Comparison of ENCODE assay signal across 8 mouse cellular contexts in genomic region chr4:155811929-155812664, GRCm38 (mm10). TPM values are rescaled to one million over a fixed set of nuclear protein-coding genes. Genes with fewer than 3 reads are reported as not detected.
DNase-seq lines count a peak whose midpoint lies in the region; ATAC-seq and TF ChIP-seq lines count a peak whose summit lies in the region.

Ccnl2 (plus strand) TSS chr4:155812489.

- H3K4me3 ChIP-seq in bone marrow, adult 2 months (replicated peaks; ENCODE audit: control insufficient read depth, low read depth, low read length), result peak within 1 kb of the TSS; percentile 81
- H3K4me3 ChIP-seq in embryonic facial prominence, embryonic 15.5 days (replicated peaks), result peak within 1 kb of the TSS; percentile 100
- H3K4me3 ChIP-seq in limb, embryonic 14.5 days (replicated peaks; ENCODE audit: low read length), result peak within 1 kb of the TSS; percentile 100
- H3K4me3 ChIP-seq in midbrain, postnatal 0 days (ENCODE audit: low read depth, low read length), result peak within 1 kb of the TSS; percentile 92

- no peaks in the 10 kb centered on the region for H3K9me3 ChIP-seq in embryonic facial prominence, embryonic 15.5 days (replicated peaks)
- H3K9me3 ChIP-seq in limb, embryonic 14.5 days (ENCODE audit: control insufficient read depth, low read length), result no peaks in the 10 kb centered on the region
- H3K9me3 ChIP-seq in midbrain, postnatal 0 days (ENCODE audit: low read length), result no peaks in the 10 kb centered on the region

- H3K27ac ChIP-seq in bone marrow, adult 2 months (ENCODE audit: control insufficient read depth, insufficient read depth, low read depth, low read length, poor library complexity), result peak within 1 kb of the TSS; percentile 84
- H3K27ac ChIP-seq in embryonic facial prominence, embryonic 15.5 days (replicated peaks), result peak within 1 kb of the TSS; percentile 96
- peak within 1 kb of the TSS; percentile 92 for H3K27ac ChIP-seq in limb, embryonic 14.5 days (replicated peaks; ENCODE audit: low read depth, low read length)
- peak within 1 kb of the TSS; percentile 94 for H3K27ac ChIP-seq in midbrain, postnatal 0 days (ENCODE audit: low read depth, low read length)

- H3K4me2 ChIP-seq in embryonic facial prominence, embryonic 15.5 days (replicated peaks), result peak within 1 kb of the TSS; percentile 79
- peak within 1 kb of the TSS; percentile 76 for H3K4me2 ChIP-seq in limb, embryonic 14.5 days (replicated peaks; ENCODE audit: low read depth, low read length, severe bottlenecking)
- H3K4me2 ChIP-seq in midbrain, postnatal 0 days (ENCODE audit: low read depth, low read length, poor library complexity, severe bottlenecking), result peak within 1 kb of the TSS; percentile 84

- under 1% methylated on average over 60 of the region's 60 CpGs for WGBS in bone marrow, adult 2 months
- WGBS in embryonic facial prominence, embryonic 15.5 days, result under 1% methylated on average over 59 of the region's 60 CpGs
- WGBS in limb, embryonic 14.5 days, result under 1% methylated on average over 45 of the region's 60 CpGs
- under 1% methylated on average over 46 of the region's 60 CpGs for WGBS in midbrain, postnatal 0 days

- peaks cover 2% of the 10 kb centered on the region for H3K4me1 ChIP-seq in bone marrow, adult 2 months (ENCODE audit: control insufficient read depth, insufficient read depth, low read length)
- peaks cover 20% of the 10 kb centered on the region for H3K4me1 ChIP-seq in embryonic facial prominence, embryonic 15.5 days
- H3K4me1 ChIP-seq in limb, embryonic 14.5 days (ENCODE audit: control insufficient read depth, insufficient read depth, low read length), result peaks cover 6% of the 10 kb centered on the region
- peaks cover 7% of the 10 kb centered on the region; the same call in 1 of the 2 replicates for H3K4me1 ChIP-seq in midbrain, postnatal 0 days (ENCODE audit: insufficient read depth, low read length)

- no peak for TF ChIP-seq CTCF in bone marrow, adult 2 months (IDR thresholded peaks at IDR 0.05; ENCODE audit: control insufficient read depth, insufficient read depth, low read length)
- TF ChIP-seq CTCF in midbrain, postnatal 0 days (IDR thresholded peaks at IDR 0.05), result no peak

- no peaks in the 10 kb centered on the region for H3K27me3 ChIP-seq in embryonic facial prominence, embryonic 15.5 days
- H3K27me3 ChIP-seq in limb, embryonic 14.5 days (ENCODE audit: control insufficient read depth, insufficient read depth, low read length), result no peaks in the 10 kb centered on the region
- H3K27me3 ChIP-seq in midbrain, postnatal 0 days (ENCODE audit: insufficient read depth, low read length), result no peaks in the 10 kb centered on the region

- peak; percentile 74; the same call in 1 of the 2 replicates for TF ChIP-seq POLR2A in bone marrow, adult 2 months (IDR thresholded peaks at IDR 0.05; ENCODE audit: borderline replicate concordance, control insufficient read depth, low read depth, low read length)
- peak; percentile 35; the same call in 1 of the 2 replicates for TF ChIP-seq POLR2A in limb, embryonic 14.5 days (IDR thresholded peaks at IDR 0.05; ENCODE audit: borderline replicate concordance, extremely low read depth, insufficient read depth, insufficient read length)

- DNase-seq in 416B (ENCODE audit: low read depth), result peak; percentile 97
- DNase-seq in heart, adult 8-10 months (ENCODE audit: low spot score), result peak; percentile 92
- peak; percentile 95 for DNase-seq in kidney, adult 9 months
- DNase-seq in limb, embryonic 14.5 days (ENCODE audit: low spot score), result peak; percentile 96
- DNase-seq in midbrain, postnatal 0 days (ENCODE audit: low spot score), result peak; percentile 98
- peak; percentile 82 to 90 for DNase-seq in spleen, postnatal 14 days (ENCODE audit: low spot score in 2 of 2)

- peak within 1 kb of the TSS; percentile 100 for H3K9ac ChIP-seq in embryonic facial prominence, embryonic 15.5 days
- H3K9ac ChIP-seq in limb, embryonic 14.5 days (ENCODE audit: low read depth, low read length, severe bottlenecking), result peak within 1 kb of the TSS; percentile 99
- peak within 1 kb of the TSS; percentile 100 for H3K9ac ChIP-seq in midbrain, postnatal 0 days (replicated peaks; ENCODE audit: low read length, poor library complexity, severe bottlenecking)

- H3K36me3 ChIP-seq in embryonic facial prominence, embryonic 15.5 days, result peaks cover 72% of the 10 kb centered on the region
- H3K36me3 ChIP-seq in limb, embryonic 14.5 days (ENCODE audit: control insufficient read depth, insufficient read depth, low read length), result peaks cover 76% of the 10 kb centered on the region
- peaks cover 53% of the 10 kb centered on the region for H3K36me3 ChIP-seq in midbrain, postnatal 0 days (ENCODE audit: insufficient read depth, low read length)

- ATAC-seq in embryonic facial prominence, embryonic 15.5 days (ENCODE audit: insufficient number of reproducible peaks, low FRiP score, low TSS enrichment, low read depth), result peak; percentile 100
- peak; percentile 99 for ATAC-seq in limb, embryonic 14.5 days (ENCODE audit: low FRiP score, low read depth)
- peak; percentile 99 for ATAC-seq in midbrain, postnatal 0 days (ENCODE audit: low FRiP score)

RNA-seq across cellular contexts. Expression of gene Ccnl2, which starts in this region (rescaled TPM):
- 92.0 and 149 TPM in 2 replicates for polyA plus RNA-seq in bone marrow, adult 2 months (2011; ENCODE audit: insufficient read depth, insufficient read length, low replicate concordance, missing spikeins)
- 198 and 206 TPM in 2 replicates for polyA plus RNA-seq in embryonic facial prominence, embryonic 15.5 days (2015; fragmentation: Nextera tagmentation; extraction: Ambion mirVana)
- 10 to 100 TPM; 20.3 to 30.7 (median 26.2) TPM for total RNA-seq in heart, adult 8-10 months (2022)
- 273 and 304 TPM in 2 replicates for polyA plus RNA-seq in limb, embryonic 14.5 days (2012; rRNA removed)
- 190 and 199 TPM in 2 replicates for polyA plus RNA-seq in limb, embryonic 14.5 days (2014; fragmentation: Nextera tagmentation; extraction: Ambion mirVana)
- 66.3 and 112 TPM in 2 replicates for total RNA-seq in midbrain, postnatal 0 days (2014; rRNA removed)
- 78.6 and 88.8 TPM in 2 replicates for polyA plus RNA-seq in midbrain, postnatal 0 days (2015; fragmentation: Nextera tagmentation; extraction: Ambion mirVana)

Comparison
In these comparisons a context has a peak if more than half of its experiments do, and no peak if none do; other contexts are left out.
1. Peak in every context shown above with its lines: DNase-seq, ATAC-seq, H3K4me3 ChIP-seq and H3K27ac ChIP-seq.